Mouse (Mus musculus) lung, embryonic 16.5 days (tissue): ENCODE results near the gene Col8a1. TPM values are rescaled to one million over a fixed set of nuclear protein-coding genes. Genes with fewer than 3 reads are reported as not detected.

Experiments
- ATAC-seq: fragments of 200-750 bp; cut with Nextera tagmentation; 2 replicates; pipeline ENCODE4 v1.8.0; 2017; ENCODE audit warnings: low read depth, mild to moderate bottlenecking, moderate library complexity
- H3K27ac ChIP-seq: fragments of 300-500 bp; sonication (generic); 2 replicates; pipeline ENCODE4 v1.5.1; 2014; ENCODE audit warnings: mild to moderate bottlenecking, control low read depth, low read length
- H3K27me3 ChIP-seq: fragments of 300-500 bp; sonication (generic); 2 replicates; pipeline ENCODE4 v1.6.1; 2014; ENCODE audit warnings: low read depth, low read length, mixed read lengths; ENCODE audit not compliant: control insufficient read depth, insufficient read depth
- H3K36me3 ChIP-seq: fragments of 300-500 bp; sonication (generic); 2 replicates; pipeline ENCODE4 v1.6.1; 2014; ENCODE audit warnings: low read length; ENCODE audit not compliant: control insufficient read depth, insufficient read depth
- H3K4me1 ChIP-seq: fragments of 300-500 bp; sonication (generic); replicated peaks from 2 replicates; pipeline ENCODE4 v1.6.1; 2014; ENCODE audit warnings: low read length, mixed read lengths; ENCODE audit not compliant: control insufficient read depth, insufficient read depth
- H3K4me2 ChIP-seq: fragments of 300-500 bp; sonication (generic); 2 replicates; pipeline ENCODE4 v1.6.1; 2014; ENCODE audit warnings: low read depth, low read length, control low read depth
- H3K4me3 ChIP-seq: fragments of 300-500 bp; sonication (generic); 2 replicates; pipeline ENCODE4 v1.5.1; 2014; ENCODE audit warnings: mild to moderate bottlenecking, low read length, control low read depth
- H3K9ac ChIP-seq: fragments of 300-500 bp; sonication (generic); 2 replicates; pipeline ENCODE4 v1.6.1; 2014; ENCODE audit warnings: low read length, control low read depth
- H3K9me3 ChIP-seq: fragments of 300-500 bp; sonication (generic); 2 replicates; pipeline ENCODE4 v1.6.1; 2016; ENCODE audit warnings: low read length; ENCODE audit not compliant: control insufficient read depth
- WGBS: fragments of 180-500 bp; shearing (Covaris S2); extraction: QIAGEN DNeasy Blood & Tissue Kit; methylation state at CpG from one replicate; pipeline ENCODE4 v1.1.7; 2014; 5-methylcytosine and 5-hydroxymethylcytosine counted together
- polyA plus RNA-seq: library from polyadenylated mRNA; unstranded; fragments of >200 nt; fragmentation: Nextera tagmentation; extraction: Ambion mirVana; gene quantifications from 2 replicates; pipeline ENCODE4 v1.2.1, GENCODE M21; 2015

The Col8a1 gene
- polyA plus RNA-seq, 1 experiment from 2014 or later: 2.6 TPM

DNA sequence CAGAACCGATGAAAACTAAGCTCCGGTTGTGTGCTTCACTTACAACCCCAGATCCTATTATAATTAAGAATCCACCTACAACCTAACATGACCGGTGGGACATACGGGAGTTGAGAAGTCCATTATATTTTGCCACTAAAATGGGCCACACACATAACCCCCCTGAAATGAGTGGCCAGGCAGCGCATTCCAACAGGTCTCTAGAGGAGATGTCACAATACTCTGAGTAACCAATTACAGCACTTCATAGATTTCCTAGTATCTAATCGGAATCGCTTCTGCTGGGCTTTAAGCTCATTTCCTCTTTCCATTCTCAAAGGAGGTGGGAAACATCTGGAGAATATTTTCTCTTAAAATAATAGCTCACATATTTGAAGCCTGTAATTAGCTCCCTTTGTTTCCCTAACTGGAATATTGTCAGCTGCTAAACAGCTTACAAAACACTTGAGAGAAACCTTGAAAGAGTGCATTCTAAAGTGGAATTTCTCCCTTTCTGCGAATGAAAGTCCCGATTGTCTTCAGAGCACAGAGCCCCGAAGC, 113.1 kb downstream of the Col8a1 start:
- Histone ChIP-seq H3K4me3 (no peak overlapping the region), H3K27me3 (no peaks in the 10 kb centered on the region), H3K4me1 (no peaks in the 10 kb centered on the region), H3K36me3 (no peaks in the 10 kb centered on the region), H3K27ac (no peak overlapping the region), H3K9ac (no peak overlapping the region), H3K4me2 (no peak overlapping the region), H3K9me3 (no peaks in the 10 kb centered on the region)
- 66% methylated on average over 10 of the region's 10 CpGs for WGBS
- no peak for ATAC-seq

DNA sequence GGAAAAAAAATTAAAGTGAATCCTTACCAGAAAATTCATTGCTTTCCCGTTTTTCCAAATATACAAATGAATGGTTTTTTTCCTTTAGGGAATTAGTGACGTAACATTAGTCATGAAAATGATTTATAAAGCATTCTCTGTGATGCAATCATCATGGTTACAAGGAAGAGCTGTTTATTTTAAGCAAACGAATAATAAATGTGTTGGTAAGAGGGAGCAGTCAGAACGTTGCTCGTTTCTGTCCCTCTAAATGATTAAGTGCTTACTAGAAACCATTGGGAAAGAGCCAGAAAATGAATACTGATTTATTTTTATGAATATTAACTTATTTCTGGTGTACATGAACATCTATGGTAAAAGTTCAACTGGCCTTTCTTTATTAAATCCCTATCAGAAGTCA, 119.8 kb downstream of the Col8a1 start:
- H3K4me3 ChIP-seq: no peak overlapping the region
- no peaks in the 10 kb centered on the region for H3K27me3 ChIP-seq
- no peak for ATAC-seq
- no peaks in the 10 kb centered on the region for H3K4me1 ChIP-seq
- no peaks in the 10 kb centered on the region for H3K9me3 ChIP-seq
- no peak overlapping the region for H3K4me2 ChIP-seq
- 34% methylated on average over 5 of the region's 5 CpGs for WGBS
- no peak overlapping the region for H3K9ac ChIP-seq
- H3K27ac ChIP-seq: no peak overlapping the region
- no peaks in the 10 kb centered on the region for H3K36me3 ChIP-seq

DNA sequence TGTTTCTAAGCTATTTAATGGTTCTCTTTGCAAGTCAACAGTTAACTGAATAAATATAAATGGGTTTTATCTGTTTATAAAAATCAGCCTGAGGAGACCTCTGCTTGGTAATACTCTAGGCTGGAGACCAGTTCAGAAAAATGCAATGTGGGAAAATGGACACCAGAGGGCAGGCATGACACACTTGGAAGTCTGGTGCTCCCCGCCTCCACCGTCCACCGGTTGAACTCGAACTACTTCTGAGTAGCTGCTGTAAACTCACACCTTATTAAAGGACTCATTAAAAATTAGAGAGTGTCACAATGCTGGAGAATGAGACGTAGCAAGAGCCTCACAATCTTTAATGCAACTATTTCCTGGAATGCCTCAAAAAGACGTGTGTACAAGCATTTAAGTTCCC, 120.3 kb downstream of the Col8a1 start:
- H3K36me3 ChIP-seq: no peaks in the 10 kb centered on the region
- no peaks in the 10 kb centered on the region for H3K27me3 ChIP-seq
- 6% methylated on average over 6 of the region's 6 CpGs for WGBS
- no peak overlapping the region for H3K4me3 ChIP-seq
- ATAC-seq: 0 out of 2 replicates have a peak, but pooled peaks have one; percentile 49
- H3K4me1 ChIP-seq: no peaks in the 10 kb centered on the region
- H3K4me2 ChIP-seq: no peak overlapping the region
- H3K27ac ChIP-seq: no peak overlapping the region
- no peaks in the 10 kb centered on the region for H3K9me3 ChIP-seq
- no peak overlapping the region for H3K9ac ChIP-seq

DNA sequence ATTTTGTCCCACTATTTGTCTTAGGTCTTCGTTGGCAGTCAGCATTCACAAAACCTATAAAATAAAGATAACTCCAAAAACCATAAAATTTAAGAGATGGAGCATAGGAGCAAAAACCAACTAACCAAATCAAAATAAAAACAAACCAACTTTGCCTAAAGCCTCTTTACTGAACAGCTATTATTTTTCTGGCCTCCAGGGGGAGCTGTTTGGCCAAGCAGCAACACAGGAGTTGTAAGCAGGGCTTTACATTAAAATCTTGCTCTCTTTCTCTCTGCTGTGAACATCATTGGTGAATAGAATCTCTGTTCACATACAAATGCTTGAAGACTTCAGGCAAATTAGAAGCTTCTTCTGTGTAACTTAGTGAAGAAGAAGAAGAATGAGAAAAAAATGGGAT, 142.8 kb downstream of the Col8a1 start:
- 13% methylated on average over 1 of the region's 1 CpGs for WGBS
- H3K4me2 ChIP-seq: no peak overlapping the region
- ATAC-seq: no peak
- no peaks in the 10 kb centered on the region for H3K27me3 ChIP-seq
- H3K27ac ChIP-seq: no peak overlapping the region
- no peaks in the 10 kb centered on the region for H3K9me3 ChIP-seq
- no peaks in the 10 kb centered on the region for H3K36me3 ChIP-seq
- no peak overlapping the region for H3K4me3 ChIP-seq
- peaks cover 5% of the 10 kb centered on the region for H3K4me1 ChIP-seq
- H3K9ac ChIP-seq: no peak overlapping the region

DNA sequence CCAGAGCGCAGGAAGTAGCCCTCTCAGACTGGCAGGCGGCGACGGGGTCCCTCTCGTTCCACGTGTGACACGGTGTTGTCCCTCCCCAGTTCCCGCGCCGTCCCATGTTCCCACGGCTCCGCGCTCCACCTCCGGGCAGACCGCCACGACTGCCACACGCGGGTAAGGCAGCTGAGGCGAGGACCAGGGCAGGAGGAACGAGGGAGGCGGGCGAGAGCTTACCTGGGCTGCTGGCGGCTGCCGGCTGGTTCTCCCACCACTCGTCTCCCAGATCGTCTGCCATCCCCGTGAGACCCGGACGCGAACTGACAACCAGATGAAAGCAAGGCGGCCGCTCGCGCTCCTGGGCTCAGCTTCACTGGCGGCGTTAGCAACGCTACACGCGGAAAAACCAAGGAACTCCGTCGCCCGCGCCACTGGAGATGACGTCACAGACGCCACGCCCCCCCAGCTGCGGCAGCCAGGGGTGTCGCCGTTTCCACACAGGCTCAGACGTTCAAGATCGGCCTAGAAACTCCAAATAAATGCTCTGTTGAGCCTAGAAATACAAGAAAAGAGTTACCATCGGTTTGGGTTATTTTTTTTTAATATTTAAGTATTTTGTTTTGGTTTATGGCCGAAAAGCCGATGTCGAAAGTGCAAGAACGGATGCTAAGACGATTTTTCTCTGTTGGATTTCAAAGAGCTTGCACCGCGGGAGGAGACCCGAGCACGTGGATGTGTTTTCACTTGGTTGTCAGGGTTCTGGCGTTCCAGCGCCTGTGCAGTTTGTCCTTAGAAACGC, 147.9 kb downstream of the Col8a1 start, which contains the start of gene Cmss1:
Cmss1 (minus strand) TSS at position 421 of the 784 bp plus-strand sequence.
- Histone ChIP-seq H3K4me3 (peak within 1 kb of the TSS; percentile 97), H3K36me3 (no peaks in the 10 kb centered on the region), H3K27me3 (no peaks in the 10 kb centered on the region), H3K9ac (peak within 1 kb of the TSS; percentile 81), H3K27ac (peak within 1 kb of the TSS; percentile 70), H3K4me1 (peaks cover 10% of the 10 kb centered on the region), H3K4me2 (peak within 1 kb of the TSS; percentile 88), H3K9me3 (no peaks in the 10 kb centered on the region)
- peak; percentile 94 for ATAC-seq
- WGBS: 0% methylated on average over 62 of the region's 64 CpGs

DNA sequence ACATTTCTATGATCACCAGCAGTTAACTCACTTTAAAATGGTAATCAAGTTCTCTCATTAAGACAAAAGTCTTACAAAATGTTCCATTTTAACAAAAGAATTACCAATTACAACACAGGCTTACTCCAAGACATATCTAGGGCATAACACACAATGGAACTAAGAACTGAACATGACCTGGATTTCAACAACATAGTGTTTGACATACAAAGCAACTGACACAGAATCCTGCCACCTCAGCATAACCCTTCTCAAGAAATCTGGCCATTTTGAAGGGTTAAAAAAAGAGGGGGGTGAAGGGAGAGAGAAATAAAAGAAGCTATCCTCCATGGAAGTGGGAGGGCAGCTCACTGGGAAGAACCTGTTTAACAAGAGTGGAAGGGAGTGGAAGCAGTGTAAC, 153.5 kb downstream of the Col8a1 start:
- no peaks in the 10 kb centered on the region for H3K9me3 ChIP-seq
- no peaks in the 10 kb centered on the region for H3K27me3 ChIP-seq
- no peak overlapping the region for H3K4me3 ChIP-seq
- H3K9ac ChIP-seq: no peak overlapping the region
- peaks cover 7% of the 10 kb centered on the region for H3K4me1 ChIP-seq
- H3K4me2 ChIP-seq: no peak overlapping the region
- no peaks in the 10 kb centered on the region for H3K36me3 ChIP-seq
- H3K27ac ChIP-seq: no peak overlapping the region
- ATAC-seq: no peak

DNA sequence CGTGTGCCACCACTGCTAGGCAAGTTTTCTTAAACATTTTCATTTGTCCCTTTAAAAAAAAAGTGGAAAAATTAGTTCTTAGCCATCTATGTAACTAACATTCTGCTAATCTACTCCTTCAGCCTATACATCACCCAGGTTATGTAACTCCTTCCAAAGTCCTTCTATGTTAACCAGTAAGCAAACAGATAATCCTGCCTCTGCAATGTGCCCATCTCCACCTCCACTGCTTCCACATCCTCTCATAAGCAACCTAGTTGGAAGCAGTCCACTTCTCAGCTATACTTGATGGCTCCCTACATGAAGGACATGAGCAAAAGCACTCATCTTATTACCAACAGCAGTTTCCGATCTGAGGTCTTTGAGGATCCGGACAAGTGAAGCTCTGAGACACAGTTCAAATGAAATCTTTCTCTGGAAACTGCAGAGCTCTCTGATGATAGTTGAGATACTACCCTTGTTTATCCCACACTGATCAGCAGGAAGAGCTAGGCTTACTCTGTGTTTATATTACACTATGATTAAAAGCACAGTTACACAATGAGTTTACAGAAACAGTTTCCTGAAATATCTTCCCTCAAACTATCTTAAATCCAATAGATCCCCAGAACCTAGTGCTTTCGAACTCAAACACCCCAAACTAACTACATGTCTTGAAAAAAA, 157.1 kb downstream of the Col8a1 start:
- ATAC-seq: peak; percentile 69
- no peaks in the 10 kb centered on the region for H3K9me3 ChIP-seq
- H3K36me3 ChIP-seq: no peaks in the 10 kb centered on the region
- no peak overlapping the region for H3K4me3 ChIP-seq
- H3K27ac ChIP-seq: no peak overlapping the region
- H3K9ac ChIP-seq: no peak overlapping the region
- 0 out of 2 replicates have a peak, but pooled peaks cover 3% of the 10 kb centered on the region for H3K4me1 ChIP-seq
- H3K27me3 ChIP-seq: no peaks in the 10 kb centered on the region
- WGBS: 66% methylated on average over 4 of the region's 4 CpGs
- no peak overlapping the region for H3K4me2 ChIP-seq

DNA sequence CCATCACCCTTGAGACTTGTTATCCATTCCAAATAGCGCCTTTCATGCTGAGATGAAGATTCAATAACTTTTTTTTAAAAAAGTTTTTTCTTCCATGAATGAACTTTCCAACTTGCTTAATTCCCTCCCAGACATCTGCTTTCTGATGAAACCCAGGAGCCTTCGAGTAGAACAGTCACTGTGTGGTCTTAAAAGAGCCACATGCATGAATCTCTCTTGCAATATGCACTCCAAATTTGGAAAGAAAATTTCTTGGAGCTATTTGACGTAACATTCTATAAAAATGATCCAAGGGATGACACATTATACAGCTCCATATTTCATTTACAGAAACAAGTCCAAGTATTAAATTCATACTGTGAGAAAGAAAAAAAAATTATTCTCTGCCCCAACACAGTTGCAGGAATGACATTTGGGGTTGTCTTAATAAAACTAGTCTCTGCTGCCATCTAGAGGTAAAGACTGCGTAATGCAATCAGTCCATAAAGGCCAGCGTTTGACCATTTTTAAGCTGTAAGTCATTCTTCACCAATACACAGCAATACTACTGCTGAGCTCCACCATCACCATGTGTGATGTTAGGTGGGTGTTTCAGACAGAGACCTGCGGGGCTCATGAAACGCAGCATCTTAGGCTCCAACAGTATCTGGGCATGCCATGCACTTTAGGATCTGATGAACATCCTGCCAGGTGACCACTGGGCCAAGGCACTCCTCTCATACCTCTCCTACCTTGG, 160.9 kb downstream of the Col8a1 start:
- H3K27ac ChIP-seq: no peak overlapping the region
- H3K27me3 ChIP-seq: no peaks in the 10 kb centered on the region
- WGBS: 34% methylated on average over 7 of the region's 7 CpGs
- H3K4me1 ChIP-seq: 0 out of 2 replicates have a peak, but pooled peaks cover 3% of the 10 kb centered on the region
- H3K4me2 ChIP-seq: no peak overlapping the region
- no peak overlapping the region for H3K9ac ChIP-seq
- no peaks in the 10 kb centered on the region for H3K36me3 ChIP-seq
- no peaks in the 10 kb centered on the region for H3K9me3 ChIP-seq
- ATAC-seq: peak; percentile 31; the same call in 1 of the 2 replicates
- no peak overlapping the region for H3K4me3 ChIP-seq

DNA sequence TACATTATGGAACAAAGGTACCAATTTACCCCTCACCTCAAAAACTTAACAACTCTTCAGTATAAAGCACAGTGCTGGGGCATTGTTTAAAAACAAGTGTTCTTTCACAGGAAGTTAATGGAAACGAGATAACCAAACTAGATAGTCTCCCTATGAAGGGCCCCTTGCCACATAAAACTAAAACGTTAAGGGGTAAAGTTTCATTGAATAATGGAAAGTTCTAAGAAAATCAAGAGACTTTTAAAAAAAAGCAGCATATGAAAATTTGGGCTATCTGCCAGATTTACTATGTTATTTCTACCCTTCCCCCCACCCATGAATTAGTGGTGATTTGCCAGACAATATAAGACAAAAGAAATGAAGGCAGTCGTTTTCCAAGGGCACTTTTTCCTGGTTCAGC, 169.3 kb downstream of the Col8a1 start:
- Histone ChIP-seq H3K27me3 (no peaks in the 10 kb centered on the region), H3K4me3 (no peak overlapping the region), H3K36me3 (no peaks in the 10 kb centered on the region), H3K27ac (no peak overlapping the region), H3K9me3 (no peaks in the 10 kb centered on the region), H3K4me1 (peaks cover 6% of the 10 kb centered on the region), H3K9ac (no peak overlapping the region), H3K4me2 (no peak overlapping the region)
- ATAC-seq: no peak
- WGBS: 11% methylated on average over 3 of the region's 3 CpGs
